Mouse (Mus musculus) liver, embryonic 12.5 days (tissue): ENCODE results near the gene Ctr9. TPM values are rescaled to one million over a fixed set of nuclear protein-coding genes. Genes with fewer than 3 reads are reported as not detected.
A peak's percentile ranks its signal among the peaks of the same experiment; 100 is the strongest.

Source experiments
- ATAC-seq: fragments of 200-750 bp; cut with Nextera tagmentation; 2 replicates; pipeline ENCODE4 v1.8.0; 2017; ENCODE audit warnings: moderate number of reproducible peaks, mild to moderate bottlenecking, moderate library complexity
- H3K27ac ChIP-seq: fragments of 300-500 bp; sonication (generic); 2 replicates; pipeline ENCODE4 v1.5.1; 2016; ENCODE audit warnings: mild to moderate bottlenecking
- H3K27me3 ChIP-seq: fragments of 300-500 bp; sonication (generic); replicated peaks from 2 replicates; pipeline ENCODE4 v1.6.1; 2016; ENCODE audit warnings: mild to moderate bottlenecking, moderate library complexity
- H3K36me3 ChIP-seq: fragments of 300-500 bp; sonication (generic); 2 replicates; pipeline ENCODE4 v1.6.1; 2016; ENCODE audit warnings: mild to moderate bottlenecking, moderate library complexity
- H3K4me1 ChIP-seq: fragments of 300-500 bp; sonication (generic); 2 replicates; pipeline ENCODE4 v1.6.1; 2016
- H3K4me2 ChIP-seq: fragments of 300-500 bp; sonication (generic); 2 replicates; pipeline ENCODE4 v1.6.1; 2016; ENCODE audit warnings: mild to moderate bottlenecking, moderate library complexity
- H3K4me3 ChIP-seq: fragments of 300-500 bp; sonication (generic); 2 replicates; pipeline ENCODE4 v1.5.1; 2016; ENCODE audit warnings: mild to moderate bottlenecking, moderate library complexity
- H3K9ac ChIP-seq: fragments of 300-500 bp; sonication (generic); 2 replicates; pipeline ENCODE4 v1.6.1; 2016; ENCODE audit warnings: mild to moderate bottlenecking, moderate library complexity
- H3K9me3 ChIP-seq: fragments of 300-500 bp; sonication (generic); replicated peaks from 2 replicates; pipeline ENCODE4 v1.6.1; 2016; ENCODE audit warnings: mild to moderate bottlenecking, moderate library complexity
- WGBS: fragments of 180-500 bp; shearing (Covaris S2); methylation state at CpG from one replicate; pipeline ENCODE4 v1.1.7; 2016; ENCODE audit not compliant: insufficient replicate concordance; 5-methylcytosine and 5-hydroxymethylcytosine counted together
- polyA plus RNA-seq: library from polyadenylated mRNA; unstranded; fragments of >200 nt; fragmentation: Nextera tagmentation; extraction: Ambion mirVana; gene quantifications from 2 replicates; pipeline ENCODE4 v1.2.1, GENCODE M21; 2016

Ctr9 gene
- polyA plus RNA-seq, 1 experiment from 2014 or later: 40.5 TPM

DNA sequence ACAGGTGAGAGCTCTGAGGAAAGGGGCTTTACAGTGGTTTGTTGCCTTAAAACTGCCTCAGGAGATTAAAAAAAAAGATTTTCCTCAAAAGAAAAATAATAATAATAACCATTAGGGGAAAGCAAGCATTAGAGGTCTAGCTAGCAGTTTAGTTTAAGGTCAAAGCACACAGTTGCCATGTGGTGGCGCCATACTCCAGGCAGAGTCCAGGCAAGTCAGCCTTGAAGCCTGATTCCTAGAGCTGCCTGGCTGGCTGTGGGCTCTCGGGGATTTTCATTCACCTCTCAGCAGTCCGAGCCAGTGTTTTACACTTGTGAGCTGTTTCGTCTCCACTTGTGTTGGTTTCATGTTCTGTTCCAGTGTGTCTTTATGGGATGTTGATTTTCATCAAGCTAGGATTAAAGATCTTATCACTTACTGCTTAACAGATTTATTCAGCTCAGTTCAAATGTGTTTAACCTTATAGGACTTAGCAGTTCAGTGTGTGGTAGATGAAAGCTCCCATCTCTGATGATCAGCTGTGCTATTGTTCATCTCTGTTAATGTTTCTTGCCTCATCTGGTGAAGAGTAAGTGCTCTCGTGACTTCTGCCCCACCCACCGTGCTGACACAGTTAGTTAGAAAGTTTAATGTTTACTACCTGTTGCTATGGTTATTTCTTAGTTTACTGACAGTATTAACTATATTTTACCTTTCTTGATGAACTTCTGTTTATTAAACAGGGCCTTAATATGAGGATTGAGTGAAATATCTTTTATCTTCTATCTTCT lies 21.1 kb downstream of the Ctr9 start:
- WGBS: 68% methylated on average over 6 of the region's 6 CpGs

DNA sequence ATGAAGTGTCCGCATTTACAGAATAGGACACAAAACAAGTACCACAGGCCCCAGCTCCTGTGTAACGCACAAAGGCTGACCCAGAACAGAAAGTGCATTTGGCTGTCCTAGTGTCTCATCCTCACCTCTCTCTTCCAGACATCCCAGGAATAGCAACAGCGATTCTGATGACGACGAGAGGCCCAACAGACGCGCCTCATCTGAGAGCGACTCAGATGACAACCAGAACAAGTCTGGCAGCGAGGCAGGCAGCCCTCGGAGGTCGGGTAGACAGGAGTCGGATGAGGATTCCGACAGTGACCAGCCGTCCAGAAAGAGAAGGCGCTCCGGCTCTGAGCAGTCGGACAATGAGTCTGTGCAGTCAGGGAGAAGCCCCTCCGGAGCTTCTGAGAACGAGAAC lies 26.5 kb downstream of the Ctr9 start:
- no peak for ATAC-seq
- Histone ChIP-seq H3K27me3 (no peaks in the 10 kb centered on the region), H3K27ac (no peak overlapping the region), H3K4me1 (peaks cover 10% of the 10 kb centered on the region), H3K9me3 (no peaks in the 10 kb centered on the region), H3K4me3 (no peak overlapping the region), H3K4me2 (no peak overlapping the region), H3K9ac (no peak overlapping the region), H3K36me3 (peaks cover 63% of the 10 kb centered on the region)
- WGBS: 89% methylated on average over 19 of the region's 19 CpGs

More for the DNA sequence above, 21.1 kb downstream of the Ctr9 start:
- no peak overlapping the region for H3K27ac ChIP-seq
- H3K27me3 ChIP-seq: no peaks in the 10 kb centered on the region
- ATAC-seq: 0 out of 2 replicates have a peak, but pooled peaks have one; percentile 42
- H3K36me3 ChIP-seq: peaks cover 96% of the 10 kb centered on the region
- no peak overlapping the region for H3K9ac ChIP-seq
- H3K4me3 ChIP-seq: no peak overlapping the region
- no peak overlapping the region for H3K4me2 ChIP-seq
- H3K9me3 ChIP-seq: no peaks in the 10 kb centered on the region
- H3K4me1 ChIP-seq: peaks cover 10% of the 10 kb centered on the region

DNA sequence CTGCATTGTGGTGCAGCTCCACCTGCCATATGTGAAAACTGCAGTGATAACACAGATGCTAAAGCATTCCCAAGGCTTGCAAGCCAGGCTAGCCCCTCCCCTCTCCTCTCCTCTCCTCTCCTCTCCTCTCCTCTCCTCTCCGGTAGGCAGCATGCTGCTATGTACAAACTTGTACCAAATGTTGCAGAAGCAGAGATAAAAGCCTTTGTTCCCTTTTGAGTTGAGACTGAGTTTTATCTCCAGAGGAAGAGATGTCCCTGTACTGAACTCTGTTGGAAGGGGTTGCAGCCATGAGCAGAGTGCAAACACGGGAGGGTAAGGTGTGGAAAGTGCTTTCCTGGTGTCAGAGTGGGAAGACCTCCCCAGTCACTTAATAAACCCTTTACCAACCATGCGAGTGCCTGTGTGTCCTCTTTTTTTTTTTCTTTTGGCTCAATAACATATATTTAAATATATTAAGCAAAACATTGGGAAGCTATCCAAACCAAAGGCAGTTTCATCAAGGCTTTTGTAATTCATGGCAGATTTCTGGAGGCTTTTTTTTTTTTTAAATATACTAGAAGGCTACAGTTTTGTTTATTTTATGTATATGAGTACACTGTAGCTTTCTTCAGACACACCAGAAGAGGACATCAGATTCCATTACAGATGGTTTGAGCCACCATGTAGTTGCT lies 27.4 kb downstream of the Ctr9 start:
- H3K4me3 ChIP-seq: no peak overlapping the region
- no peaks in the 10 kb centered on the region for H3K27me3 ChIP-seq
- no peak overlapping the region for H3K4me2 ChIP-seq
- no peak overlapping the region for H3K9ac ChIP-seq
- no peak overlapping the region for H3K27ac ChIP-seq
- no peak for ATAC-seq
- peaks cover 10% of the 10 kb centered on the region for H3K4me1 ChIP-seq
- no peaks in the 10 kb centered on the region for H3K9me3 ChIP-seq
- peaks cover 54% of the 10 kb centered on the region for H3K36me3 ChIP-seq
- WGBS: 57% methylated on average over 3 of the region's 3 CpGs

DNA sequence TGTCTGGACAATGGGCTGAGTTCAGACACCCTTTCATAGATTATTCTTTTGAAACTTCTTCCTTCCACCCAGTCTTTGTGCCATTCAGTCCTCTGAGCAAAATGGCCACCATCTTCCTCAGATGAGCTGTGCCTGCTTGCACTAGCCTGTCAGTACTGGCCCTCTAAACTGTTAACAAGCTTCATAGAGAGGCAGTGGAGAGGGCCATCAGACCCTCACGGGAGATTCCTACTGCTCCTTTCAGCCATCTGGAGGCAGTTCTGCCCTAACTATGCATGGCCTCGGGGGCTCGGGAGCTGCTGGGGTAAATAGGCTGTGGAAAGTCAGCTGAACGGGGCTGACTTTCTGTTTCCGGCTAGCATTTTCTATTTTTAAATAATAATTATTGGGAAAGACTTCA lies 30.8 kb downstream of the Ctr9 start:
- Histone ChIP-seq H3K4me1 (peaks cover 3% of the 10 kb centered on the region), H3K27me3 (no peaks in the 10 kb centered on the region), H3K9ac (no peak overlapping the region), H3K9me3 (no peaks in the 10 kb centered on the region), H3K36me3 (peaks cover 27% of the 10 kb centered on the region), H3K27ac (no peak overlapping the region), H3K4me2 (no peak overlapping the region), H3K4me3 (no peak overlapping the region)
- WGBS: 78% methylated on average over 5 of the region's 5 CpGs
- ATAC-seq: no peak

DNA sequence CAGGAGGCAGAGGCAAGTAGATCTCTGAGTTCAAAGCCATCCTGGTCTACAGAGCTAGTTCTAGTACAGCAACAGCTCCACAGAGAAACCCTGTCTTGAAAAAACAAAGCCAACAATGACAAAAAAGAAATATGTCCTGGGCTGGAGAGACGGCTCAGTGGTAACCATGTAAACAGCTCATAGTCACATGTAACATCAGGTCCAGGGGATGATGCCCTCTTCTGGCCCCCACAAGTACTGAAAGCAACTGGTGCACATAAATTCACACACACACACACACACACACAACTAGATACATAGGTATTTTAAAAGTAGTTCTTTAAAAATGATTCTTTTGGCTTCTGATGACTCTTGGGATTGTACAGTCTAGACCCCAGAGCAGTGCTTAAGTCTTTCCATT lies 34.2 kb downstream of the Ctr9 start:
- Histone ChIP-seq H3K27ac (no peak overlapping the region), H3K27me3 (no peaks in the 10 kb centered on the region), H3K9me3 (peaks cover 5% of the 10 kb centered on the region), H3K9ac (no peak overlapping the region), H3K4me2 (no peak overlapping the region), H3K4me1 (no peaks in the 10 kb centered on the region), H3K36me3 (peaks cover 14% of the 10 kb centered on the region), H3K4me3 (no peak overlapping the region)
- WGBS: 94% methylated on average over 1 of the region's 1 CpGs
- no peak for ATAC-seq

DNA sequence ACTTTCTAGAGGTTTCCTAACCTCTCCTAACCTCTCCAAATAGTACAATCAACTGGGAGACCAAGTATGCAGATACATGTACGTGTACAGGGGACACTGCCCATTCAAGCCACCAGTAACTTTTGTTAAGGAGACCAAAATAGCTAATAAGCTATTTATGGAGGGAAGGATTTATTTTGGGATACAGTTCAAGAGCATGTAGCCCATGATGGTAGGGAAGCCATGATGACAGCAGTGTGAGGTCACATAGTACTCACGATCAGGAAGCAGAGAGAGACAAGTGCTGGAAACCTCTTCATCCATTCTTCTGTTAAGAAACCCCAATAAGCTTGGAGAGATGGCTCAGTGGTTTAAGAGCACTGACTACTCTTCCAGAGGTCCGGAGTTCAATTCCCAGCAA lies 39.4 kb downstream of the Ctr9 start:
- Histone ChIP-seq H3K4me3 (no peak overlapping the region), H3K27me3 (no peaks in the 10 kb centered on the region), H3K9me3 (peaks cover 10% of the 10 kb centered on the region), H3K9ac (no peak overlapping the region), H3K27ac (no peak overlapping the region), H3K4me1 (no peaks in the 10 kb centered on the region), H3K36me3 (peaks cover 62% of the 10 kb centered on the region), H3K4me2 (no peak overlapping the region)
- WGBS: 90% methylated on average over 3 of the region's 3 CpGs
- ATAC-seq: no peak

DNA sequence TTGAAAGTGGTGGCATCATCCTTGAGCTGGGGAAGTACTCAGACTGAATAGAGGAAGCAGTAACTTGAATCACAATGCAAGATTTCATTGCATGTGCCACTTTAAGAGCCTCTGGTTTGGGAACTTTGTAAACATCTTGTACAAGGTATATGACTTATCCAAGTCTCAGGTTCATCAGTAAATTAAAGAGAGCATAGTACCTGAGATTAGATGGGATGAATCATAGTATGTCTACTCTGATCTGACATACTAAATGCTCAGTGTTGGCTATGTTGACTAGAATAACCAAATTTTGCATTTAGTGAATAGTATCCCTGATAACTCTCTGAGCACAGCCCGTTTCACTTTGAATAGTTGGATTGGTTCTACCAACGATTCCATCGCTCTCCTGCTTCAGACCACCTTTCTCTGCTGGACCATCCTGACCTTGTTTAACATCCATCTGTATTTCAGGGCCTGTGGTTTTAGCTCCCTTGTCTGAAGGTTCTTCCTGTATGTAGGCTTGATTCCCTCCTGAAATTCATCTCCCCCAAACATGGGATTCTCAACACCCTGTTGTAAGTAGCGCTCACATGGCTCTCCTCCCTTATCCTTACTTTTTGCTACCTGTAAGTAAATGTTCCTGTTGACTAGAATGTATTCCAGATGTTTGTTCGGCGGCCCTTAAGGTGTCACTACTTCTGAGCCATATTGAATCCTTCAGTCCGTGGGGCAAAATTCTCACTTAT lies 40.9 kb downstream of the Ctr9 start:
- Histone ChIP-seq H3K36me3 (peaks cover 73% of the 10 kb centered on the region), H3K27ac (no peak overlapping the region), H3K9me3 (peaks cover 10% of the 10 kb centered on the region), H3K9ac (no peak overlapping the region), H3K27me3 (no peaks in the 10 kb centered on the region), H3K4me1 (no peaks in the 10 kb centered on the region), H3K4me2 (no peak overlapping the region), H3K4me3 (no peak overlapping the region)
- 90% methylated on average over 7 of the region's 7 CpGs for WGBS
- peak; percentile 38; the same call in 1 of the 2 replicates for ATAC-seq

DNA sequence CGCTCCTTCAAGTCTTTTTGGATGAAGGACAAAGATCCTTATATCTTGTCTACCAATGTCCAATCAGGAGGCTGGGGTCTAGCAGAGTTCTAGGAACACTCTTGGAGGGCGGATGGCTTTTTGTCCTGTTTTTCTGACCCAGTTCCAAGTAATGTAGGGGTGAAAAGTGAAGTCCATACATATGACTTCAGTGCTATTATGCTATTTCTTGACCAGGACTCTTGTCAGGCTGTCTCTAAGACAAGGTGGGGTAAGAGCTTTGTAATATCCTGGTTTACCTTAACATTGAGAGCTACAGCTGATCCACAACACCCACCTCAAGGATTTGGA lies 41.4 kb downstream of the Ctr9 start:
- Histone ChIP-seq H3K27ac (no peak overlapping the region), H3K4me2 (no peak overlapping the region), H3K27me3 (no peaks in the 10 kb centered on the region), H3K4me3 (no peak overlapping the region), H3K9me3 (peaks cover 10% of the 10 kb centered on the region), H3K4me1 (no peaks in the 10 kb centered on the region), H3K36me3 (peaks cover 78% of the 10 kb centered on the region), H3K9ac (no peak overlapping the region)
- 93% methylated on average over 2 of the region's 2 CpGs for WGBS
- peak; percentile 32 for ATAC-seq

DNA sequence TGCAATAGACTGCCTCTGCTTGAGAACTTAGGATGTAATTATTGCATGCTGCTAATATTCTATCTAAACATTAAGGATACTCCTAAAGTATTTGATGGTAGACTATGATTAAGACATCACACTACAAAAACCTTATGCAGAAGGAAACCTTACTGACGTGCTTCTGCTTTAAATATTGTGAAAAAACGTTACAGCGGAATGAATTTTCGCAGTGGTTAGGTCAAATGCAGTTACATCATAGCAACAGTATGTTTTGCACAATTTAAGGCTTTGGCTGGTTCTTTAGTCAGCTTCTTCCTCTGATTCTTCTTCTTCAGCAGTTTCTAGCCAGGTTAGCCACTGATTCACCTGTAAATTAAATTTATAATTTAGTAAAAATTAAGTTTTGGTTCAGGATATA lies 43.7 kb downstream of the Ctr9 start:
- H3K9me3 ChIP-seq: peaks cover 10% of the 10 kb centered on the region
- H3K27ac ChIP-seq: no peak overlapping the region
- H3K4me1 ChIP-seq: no peaks in the 10 kb centered on the region
- ATAC-seq: no peak
- H3K27me3 ChIP-seq: no peaks in the 10 kb centered on the region
- H3K4me3 ChIP-seq: no peak overlapping the region
- H3K9ac ChIP-seq: no peak overlapping the region
- 91% methylated on average over 4 of the region's 4 CpGs for WGBS
- no peak overlapping the region for H3K4me2 ChIP-seq
- H3K36me3 ChIP-seq: peaks cover 99% of the 10 kb centered on the region

DNA sequence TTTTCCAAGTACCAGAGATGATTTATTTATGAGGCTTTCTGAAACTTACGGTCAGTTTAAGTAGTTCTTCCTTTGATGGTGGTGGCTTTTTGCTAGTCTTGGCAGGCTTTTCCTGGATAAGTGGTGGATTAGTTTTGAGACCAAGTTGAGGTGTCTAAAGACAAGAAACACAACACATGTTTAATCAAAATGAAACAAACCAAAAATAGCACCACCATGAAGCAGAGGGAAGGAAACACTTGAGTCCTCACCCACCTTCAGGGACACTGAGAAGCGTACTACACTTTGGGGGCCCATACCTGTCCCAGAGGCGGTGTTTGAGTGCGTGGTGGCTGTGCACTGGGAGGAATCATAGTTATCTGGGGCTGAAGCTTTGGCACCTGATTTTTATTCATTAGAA lies 46.5 kb downstream of the Ctr9 start:
- 92% methylated on average over 4 of the region's 4 CpGs for WGBS

DNA sequence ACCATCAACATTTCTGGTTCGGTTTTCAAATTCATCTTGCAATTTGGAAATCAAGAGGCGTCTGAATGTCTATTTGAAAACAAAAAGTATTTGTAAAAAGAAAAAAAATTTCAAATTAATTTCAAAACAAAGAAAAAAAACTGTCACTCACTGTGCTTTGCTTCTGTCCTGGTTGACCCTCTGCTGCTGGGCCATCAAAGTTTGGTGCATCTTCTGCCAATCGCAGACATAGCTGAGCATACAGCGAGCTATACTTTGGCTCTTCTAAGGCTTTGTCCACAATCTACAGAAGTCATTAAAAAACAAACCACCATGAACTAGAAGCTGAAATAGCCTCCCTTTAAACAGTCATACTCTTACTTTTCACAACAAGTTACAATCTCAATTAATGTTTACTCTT lies 49.5 kb downstream of the Ctr9 start:
- Histone ChIP-seq H3K4me3 (no peak overlapping the region), H3K27ac (no peak overlapping the region), H3K4me2 (no peak overlapping the region), H3K4me1 (peaks cover 28% of the 10 kb centered on the region), H3K36me3 (peaks cover 86% of the 10 kb centered on the region), H3K9me3 (no peaks in the 10 kb centered on the region), H3K27me3 (no peaks in the 10 kb centered on the region), H3K9ac (no peak overlapping the region)
- no peak for ATAC-seq
- 96% methylated on average over 4 of the region's 4 CpGs for WGBS

More for the DNA sequence above, 46.5 kb downstream of the Ctr9 start:
- Histone ChIP-seq H3K4me2 (no peak overlapping the region), H3K9me3 (no peaks in the 10 kb centered on the region), H3K4me1 (peaks cover 17% of the 10 kb centered on the region), H3K27ac (no peak overlapping the region), H3K9ac (no peak overlapping the region), H3K36me3 (peaks cover 99% of the 10 kb centered on the region), H3K27me3 (no peaks in the 10 kb centered on the region), H3K4me3 (no peak overlapping the region)
- ATAC-seq: no peak

DNA sequence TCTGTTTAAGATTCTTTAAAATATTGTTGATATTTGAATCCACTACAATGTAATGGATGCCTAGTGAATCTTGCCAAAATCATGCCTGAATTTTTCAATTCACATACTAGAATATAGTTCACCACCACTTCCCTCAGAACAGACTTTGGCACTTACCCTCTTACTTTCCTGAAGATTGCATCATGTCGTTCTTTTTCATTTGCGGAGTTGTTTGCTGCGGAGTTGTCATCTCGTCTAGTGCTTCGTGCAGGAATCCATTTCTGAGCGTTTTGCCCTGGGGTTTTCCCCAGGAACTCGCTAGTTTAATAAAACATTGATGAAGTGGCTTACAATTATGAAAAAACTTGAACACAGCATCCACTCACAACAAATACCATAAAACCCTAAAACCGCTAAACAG lies 51.3 kb downstream of the Ctr9 start:
- Histone ChIP-seq H3K27ac (no peak overlapping the region), H3K4me2 (peak overlapping the region; percentile 90), H3K4me3 (peak overlapping the region; percentile 100), H3K9me3 (no peaks in the 10 kb centered on the region), H3K36me3 (peaks cover 68% of the 10 kb centered on the region), H3K27me3 (no peaks in the 10 kb centered on the region), H3K9ac (0 out of 2 replicates have a peak overlapping the region, but pooled peaks have one; percentile 100), H3K4me1 (peaks cover 33% of the 10 kb centered on the region)
- WGBS: 90% methylated on average over 8 of the region's 8 CpGs
- ATAC-seq: no peak
